Mouse (Mus musculus): ENCODE results near the gene Nbeal2. TPM values are rescaled to one million over a fixed set of nuclear protein-coding genes. Genes with fewer than 3 reads are reported as not detected.
A peak's percentile ranks its signal among the peaks of the same experiment; 100 is the strongest.
"Not testable (repeated sequence)": the region's sequence is repeated elsewhere in the genome, so short reads cannot be mapped to it uniquely, and the experiment has no call there.

Nbeal2 gene
- total RNA-seq (2021), result 1 to 10 TPM; 7.2 to 8.1 TPM
- long read RNA-seq, experiment 1, result 0 reads
- long read RNA-seq, experiment 2, partial matches to known transcripts, result 1 of 2 reads
- long read RNA-seq, experiment 2, other reads (novel, unspliced or antisense), result 1 of 2 reads

DNA sequence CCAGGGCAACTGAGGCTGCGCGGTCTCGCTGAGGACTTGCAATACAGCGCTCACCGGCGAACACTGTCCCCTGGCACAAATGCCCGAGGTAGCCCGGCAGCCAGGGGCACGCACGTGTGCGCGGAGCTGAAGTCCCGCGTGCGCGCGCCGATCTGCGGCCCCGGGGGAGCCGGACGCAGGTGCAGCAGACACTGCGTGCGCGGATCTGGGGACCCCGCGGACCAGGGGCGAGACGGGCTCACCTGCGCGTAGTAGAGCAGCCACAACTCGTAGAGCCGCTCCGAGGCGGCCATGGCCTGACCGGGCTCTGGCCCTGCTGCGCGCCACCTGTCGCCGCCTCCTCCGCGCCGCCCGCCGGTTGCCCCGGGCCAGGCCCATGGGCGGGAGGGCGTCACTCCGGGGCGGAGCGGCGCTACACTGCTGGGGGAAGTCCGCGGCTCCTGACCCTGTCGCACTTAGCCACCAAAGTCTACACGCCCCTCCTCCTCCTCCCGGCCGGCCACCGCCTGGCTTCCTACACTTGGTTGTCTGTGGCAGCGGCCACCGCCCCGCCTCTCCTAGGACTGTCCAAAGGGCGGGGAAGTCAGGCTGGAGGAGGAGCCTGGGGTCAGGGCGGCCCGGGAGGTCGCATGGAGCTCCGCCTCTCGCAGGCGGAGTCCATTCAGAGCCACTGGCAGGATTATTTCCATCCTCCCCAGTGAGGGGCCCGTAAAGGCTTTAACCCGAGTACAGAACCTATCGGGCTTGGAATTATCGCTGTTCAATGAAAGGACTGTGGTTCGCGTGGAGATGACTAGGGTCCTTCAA lies at the start of gene Nbeal2:
Nbeal2 (minus strand) TSS at position 507 of the 807 bp plus-strand sequence.
- peak; percentile 98 for DNase-seq

DNA sequence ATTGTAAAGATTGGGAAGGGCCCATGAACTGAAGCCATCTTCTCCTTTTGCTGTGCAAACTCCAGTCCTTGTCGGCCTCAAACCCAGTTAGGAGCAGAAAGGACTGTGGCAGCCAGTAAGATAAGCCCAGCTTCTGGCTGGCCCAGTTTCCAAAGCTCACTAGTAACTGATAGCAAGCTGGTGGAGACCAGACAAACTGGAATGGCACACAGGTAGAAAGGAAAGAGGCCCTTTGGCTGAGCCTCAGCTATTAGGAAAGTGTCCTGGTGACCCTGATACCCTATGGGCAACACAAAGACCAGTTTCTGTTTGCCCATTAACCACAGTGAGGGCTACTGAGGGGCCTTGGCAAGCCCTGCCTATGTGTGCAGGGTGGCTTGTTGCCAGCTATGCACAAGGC lies 48.9 kb upstream of the Nbeal2 start:
- DNase-seq, result no peak

DNA sequence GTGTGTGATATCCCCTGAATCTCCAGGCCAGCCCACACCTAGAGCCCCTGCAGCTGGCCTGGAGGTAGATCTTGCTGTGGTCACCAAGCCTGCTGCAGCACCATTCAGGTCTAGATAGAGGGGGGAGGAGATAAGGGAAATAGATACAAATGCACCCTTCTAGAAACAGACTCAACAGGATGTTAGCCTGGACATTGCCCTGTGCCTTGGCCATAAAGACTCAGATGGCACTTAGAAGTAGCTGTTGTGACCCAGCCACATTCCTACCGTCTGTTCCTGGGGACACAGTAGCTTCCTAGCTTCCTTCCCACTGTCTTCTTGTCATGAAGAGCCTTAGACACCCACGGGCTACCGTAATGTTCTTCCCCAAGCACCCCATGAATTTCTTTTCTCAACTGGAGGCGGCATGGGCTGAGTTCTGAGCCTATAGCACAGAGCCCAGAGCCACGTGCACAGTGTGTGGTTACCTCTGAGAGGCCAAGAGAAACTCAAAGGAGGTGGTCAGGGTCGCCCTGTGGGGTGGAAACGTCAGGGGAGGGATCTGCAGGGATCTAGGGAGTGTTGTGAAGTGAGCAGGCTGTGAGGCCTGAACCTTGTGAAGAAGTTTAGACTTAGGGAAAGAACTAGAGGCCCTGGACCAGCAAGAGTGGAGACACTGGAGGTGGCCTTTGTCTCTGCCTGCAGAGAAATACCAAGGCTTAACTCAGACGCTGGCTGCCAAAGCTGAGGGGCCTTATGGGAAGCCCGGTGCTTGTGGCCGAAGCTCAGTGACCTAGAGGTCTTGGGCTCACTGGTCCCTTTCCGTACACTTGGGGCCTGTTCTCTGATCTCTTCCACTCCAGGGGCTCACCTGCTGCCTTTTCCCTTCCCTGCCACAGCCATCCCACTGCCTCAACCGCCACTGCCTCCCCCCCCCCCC lies 47.4 kb upstream of the Nbeal2 start:
- DNase-seq, result no peak

DNA sequence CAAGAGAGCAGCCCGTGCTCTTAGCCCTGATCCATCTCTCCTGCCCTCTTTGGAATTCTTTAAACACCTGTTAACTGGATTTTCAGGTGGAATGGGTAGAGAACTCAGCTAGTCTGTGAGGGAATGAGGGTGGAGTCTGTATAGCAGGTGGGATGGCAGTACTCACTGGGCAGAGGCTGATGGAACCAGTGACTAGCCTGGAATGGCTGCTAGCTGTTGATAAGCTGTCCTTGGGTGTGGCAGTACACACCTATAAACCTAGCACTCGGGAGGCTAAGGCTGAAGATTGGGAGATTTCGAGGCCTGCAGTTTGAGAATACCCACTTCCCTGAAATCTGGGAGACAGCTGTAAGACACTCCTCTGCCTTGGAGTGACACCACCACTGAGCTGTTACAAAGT lies 45.6 kb upstream of the Nbeal2 start:
- no peak for DNase-seq

DNA sequence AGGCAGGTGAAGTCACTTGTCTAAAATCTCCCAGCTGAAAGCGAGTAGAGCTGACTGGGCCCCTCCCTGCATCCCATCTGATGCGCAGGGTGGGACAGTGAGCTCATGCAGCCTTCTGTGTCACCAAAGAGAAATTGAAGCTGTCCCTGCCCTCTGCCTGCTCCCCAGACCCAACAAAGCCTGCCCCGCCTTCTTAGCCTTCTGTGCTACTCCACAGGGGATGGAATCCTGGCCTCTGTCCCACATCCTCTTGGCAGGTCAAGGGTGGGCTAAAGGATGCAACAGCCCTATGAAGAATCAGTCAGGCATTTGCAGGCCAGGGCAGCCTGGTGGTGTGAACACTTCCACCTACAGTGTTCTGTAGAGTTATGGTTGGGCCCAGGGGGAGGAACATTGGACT lies 43.5 kb upstream of the Nbeal2 start:
- DNase-seq, result no peak

DNA sequence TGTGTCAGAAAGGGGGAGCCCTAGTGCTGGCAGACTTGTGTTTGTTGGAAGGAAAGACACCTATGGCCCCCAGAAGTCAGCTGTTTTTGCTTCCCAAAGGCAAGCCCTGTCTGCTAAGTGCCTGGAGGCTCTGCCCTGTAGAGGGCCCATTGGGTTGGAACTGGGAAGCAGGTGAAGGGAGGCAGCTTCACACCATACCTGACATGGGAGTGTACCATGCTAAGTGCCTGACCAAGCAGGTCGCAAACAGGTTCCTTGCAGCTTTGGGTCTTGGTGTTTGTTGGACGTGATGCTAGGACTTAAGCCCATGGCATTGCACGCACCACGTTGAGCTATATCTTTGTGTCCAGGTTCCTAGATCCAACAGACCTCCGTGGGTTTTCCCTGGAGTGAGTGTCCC lies 42.5 kb upstream of the Nbeal2 start:
- DNase-seq, result no peak

DNA sequence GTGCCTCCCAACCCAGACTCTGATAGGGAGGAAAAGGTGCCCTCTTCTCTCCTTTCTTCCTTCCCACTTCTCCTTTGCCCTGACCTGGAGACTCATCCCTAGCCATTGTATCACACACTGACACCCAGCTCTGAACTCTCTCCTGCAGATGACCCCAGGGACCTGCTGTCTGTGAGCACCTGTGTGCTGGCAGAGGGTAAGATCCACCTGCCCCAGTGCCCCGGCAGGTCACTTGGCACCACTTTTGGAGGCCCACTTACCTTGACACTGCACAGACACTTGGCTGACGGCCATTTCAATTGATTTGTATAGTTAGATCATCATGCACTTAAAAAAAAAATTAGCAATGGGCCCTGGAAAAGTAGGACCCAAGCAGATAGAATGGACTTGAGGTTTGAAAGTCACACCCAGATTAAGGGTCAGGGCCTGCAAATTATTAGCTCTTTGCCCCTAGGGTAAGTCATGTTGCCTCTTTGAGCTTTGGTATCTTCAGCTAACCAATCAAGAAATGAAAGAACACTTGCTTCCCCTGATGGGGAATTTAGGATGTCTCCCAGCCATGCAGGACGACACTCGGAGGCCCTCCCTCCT lies 41.3 kb upstream of the Nbeal2 start:
- DNase-seq, result no peak

DNA sequence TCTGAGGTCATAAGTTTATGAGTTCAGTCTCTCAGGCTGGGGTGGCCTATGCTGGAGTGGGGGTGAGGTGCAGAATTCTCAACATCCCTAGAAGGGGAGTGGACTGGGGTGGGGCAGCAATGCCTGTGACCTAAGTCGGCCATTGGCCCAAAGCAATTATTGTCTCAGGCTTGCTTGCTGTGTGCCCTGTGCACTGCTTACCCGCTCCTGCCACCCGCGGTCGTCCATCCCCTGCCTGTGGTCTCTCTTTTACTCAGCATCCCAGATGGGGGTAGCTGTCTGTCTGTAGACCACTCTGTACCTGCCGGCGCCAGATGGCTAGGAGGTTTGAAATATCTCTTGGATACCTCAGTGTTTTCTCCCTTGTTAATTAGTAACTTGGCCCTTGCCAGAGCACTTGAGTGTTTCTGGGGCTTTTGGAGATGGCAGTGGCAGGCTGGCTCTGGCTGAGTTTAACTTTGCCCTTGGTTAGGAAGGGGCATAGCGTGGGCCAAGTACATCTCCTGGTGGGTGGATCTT lies 35.4 kb upstream of the Nbeal2 start:
- no peak for DNase-seq

DNA sequence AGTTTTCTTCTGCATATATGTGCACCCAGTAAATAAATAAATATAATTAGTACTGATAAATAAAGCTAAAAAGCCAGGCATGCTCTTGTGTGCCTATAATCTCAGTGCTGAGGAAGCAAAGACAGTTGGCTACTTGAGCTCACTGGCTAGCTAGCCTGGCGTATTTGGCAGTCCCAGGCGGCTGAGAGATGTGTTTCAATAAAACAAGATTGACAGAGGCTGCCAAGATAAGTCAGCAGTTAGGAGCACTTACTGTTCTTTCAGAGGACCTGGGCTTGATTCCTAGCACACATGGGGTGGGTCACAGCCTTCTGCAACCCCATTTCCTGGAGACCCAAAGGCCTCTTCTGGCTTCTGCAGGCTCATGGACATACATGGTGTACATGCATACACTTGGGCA lies 33.9 kb upstream of the Nbeal2 start:
- peak in 1 of 2 experiments; percentile 32 for DNase-seq

DNA sequence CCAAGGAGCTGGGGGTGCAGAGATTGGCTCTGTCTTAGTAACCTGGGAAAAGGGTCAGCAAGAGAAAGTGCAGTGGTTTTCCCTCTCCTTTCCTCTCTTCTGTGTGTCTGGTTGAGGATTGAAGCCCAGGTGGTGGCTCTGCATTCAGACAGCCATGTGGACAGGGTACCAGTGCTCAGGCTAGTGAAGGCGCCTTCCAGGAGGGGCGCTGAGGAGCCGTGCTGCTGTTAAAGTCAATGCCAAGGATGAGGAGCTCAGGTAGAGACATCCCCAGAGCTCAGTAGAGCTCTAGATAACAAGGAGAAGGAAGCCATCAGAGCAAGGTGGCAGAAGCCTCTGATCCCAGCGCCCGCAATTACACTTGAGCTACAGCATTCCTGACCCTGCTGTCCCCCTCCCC lies 33.1 kb upstream of the Nbeal2 start:
- DNase-seq, result no peak

DNA sequence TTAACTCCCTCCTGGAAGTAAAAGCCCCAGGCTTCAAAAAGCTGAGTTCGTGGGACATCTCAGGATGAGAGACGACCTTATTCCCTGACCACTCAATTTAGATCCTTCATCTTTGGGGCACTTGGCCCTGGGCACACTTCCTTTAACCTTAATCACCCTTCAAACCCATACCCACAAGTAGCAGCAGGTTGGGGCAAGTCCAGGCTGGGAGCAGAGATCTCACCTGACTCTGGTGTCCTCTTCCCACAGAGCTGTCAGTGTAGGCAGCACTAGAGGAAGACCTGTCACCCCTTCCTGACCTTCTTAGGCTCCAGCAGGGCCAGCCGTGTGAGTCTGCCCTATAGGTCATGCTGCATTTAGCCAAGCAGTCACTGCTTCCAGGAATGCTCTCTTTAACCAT lies 32.5 kb upstream of the Nbeal2 start:
- no peak for DNase-seq

DNA sequence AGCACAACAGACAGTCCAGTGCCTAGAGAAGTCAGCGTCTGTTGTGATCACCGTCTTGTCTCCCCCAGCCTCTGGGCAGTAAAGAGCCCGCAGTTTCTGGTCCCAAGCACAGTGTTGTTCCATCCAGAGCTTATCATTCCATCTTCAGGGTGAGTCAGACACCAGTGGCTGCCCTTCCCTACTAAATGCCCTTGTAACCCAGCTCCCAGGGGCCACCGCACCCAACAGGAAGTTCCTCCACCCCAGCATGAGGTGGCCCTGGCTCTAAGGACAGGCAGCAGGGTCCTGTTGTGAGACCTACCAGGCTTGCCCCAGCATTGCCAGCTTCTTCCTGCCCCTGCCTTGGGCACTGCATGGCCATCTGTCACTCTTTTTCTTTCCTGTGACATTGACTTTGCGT lies 31.6 kb upstream of the Nbeal2 start:
- DNase-seq, result peak; percentile 67 to 71

DNA sequence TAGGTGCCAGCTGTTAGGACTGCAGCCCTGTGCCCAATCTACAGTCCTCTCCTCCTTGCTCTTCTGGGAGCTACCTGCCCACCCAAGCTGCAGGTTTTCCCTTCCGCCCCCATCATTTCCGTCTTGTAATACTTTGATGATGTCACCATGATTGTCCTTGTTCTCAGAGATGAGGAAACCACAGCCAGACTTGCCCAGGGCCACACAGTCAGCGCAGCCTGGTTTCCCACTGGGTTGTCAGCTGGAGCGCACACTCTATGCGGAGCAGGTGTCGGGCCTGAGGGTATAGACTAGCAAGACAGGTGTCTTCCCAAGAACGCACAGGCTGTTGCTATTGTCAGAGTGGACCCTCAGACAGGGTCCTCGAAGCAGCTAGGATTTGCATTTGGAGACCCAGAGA lies 31.2 kb upstream of the Nbeal2 start:
- DNase-seq, result peak; percentile 61 to 78

DNA sequence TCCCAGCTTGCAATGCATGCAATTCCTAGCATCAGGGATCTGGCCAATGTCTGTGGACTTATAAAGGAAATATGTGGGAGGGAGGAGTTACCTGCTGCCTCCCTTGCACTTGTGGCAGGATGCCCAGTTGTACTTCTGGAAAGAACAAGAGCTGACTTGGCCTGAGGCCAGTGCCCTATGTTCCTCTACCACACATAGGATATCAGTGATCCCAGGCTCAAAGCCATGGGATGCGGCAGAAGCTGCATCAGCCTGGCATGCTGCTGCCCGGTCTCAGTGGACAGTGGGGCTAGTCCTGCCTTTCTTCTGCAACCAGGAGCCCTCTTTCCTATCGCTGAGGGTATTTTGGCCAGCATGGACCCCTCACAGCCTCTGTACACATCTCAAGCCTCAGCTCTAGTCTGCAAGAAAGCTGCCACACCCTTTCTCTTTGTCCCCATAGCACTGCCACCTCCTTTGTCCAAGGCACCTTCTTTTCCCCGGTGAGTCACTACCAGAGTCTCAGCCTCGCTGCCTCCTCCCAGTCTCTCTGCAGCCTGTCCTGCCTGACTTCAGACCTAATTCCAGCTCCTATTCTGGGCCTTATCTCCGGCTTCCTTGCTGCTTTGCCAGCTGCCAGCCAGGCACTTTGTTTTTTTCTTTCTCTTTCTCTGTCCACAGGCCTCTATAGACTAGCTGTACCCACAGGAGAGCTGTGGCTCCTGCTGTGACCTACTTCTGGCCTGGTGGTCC lies 30.3 kb upstream of the Nbeal2 start:
- DNase-seq, result peak; percentile 63 to 74

DNA sequence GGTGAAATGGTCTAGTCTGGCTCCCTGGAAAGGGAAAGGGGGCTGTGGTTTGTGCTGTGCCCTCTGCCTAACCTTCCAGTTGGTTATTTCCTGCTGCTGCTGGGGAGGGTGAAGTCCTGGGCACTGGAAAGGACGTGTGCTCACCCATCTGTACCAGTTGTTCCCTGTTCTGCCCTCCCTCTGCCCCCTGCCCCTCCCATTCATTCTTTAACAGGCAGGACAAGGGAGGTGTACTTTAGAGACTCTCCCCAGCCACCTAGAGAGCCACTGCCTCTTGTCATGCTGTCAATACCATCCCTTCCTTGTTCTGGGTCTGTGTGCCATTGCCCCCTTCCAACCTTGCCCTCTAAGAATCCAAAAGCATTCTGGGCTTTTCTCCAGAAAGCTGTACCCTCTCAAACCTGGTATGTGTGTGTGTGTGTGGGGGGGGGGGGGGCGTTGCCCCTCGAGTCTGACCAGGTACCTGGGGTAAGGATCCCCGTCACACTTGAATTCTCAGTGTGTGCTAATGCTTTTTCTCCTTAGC lies 29.7 kb upstream of the Nbeal2 start:
- DNase-seq, result no peak

DNA sequence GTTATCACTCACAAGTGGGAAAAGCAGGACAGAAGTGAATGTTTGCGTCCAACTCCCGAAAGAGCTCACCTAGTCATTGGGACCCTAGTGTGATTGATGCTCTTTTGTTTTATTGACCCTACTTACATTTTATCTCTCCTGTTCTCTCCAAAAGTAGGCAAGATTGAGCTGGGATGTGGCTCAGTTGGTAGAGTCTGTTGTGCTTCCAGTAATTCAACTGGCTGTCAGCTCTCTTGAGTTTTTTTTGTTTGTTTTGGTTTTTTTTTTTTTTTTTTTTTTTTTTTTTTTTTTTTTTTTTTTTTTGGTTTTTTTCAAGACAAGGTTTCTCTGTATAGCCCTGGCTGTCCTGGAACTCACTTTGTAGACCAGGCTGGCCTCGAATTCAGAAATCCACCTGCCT lies 28.7 kb upstream of the Nbeal2 start:
- not testable (repeated sequence) for DNase-seq

DNA sequence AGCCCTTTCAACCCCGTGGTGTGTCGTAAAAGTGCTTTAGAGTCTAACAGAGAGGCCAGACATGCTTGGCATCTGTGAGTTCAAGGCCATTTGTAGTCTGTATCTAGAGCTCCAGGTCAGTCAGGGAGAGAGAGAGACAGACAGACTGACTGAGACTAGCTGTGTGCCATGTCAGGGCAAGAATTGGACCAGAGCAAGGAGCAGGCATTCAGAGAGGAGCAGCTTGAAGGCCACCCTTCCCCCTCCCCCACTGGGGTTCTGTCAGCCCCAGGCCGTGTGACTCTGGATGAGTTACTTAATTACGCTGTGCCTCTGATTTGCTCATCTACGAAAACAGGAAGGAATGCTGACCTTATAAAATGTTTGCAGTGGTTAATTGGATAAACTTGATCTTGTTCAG lies 28.3 kb upstream of the Nbeal2 start:
- DNase-seq, result peak; percentile 65 to 75

DNA sequence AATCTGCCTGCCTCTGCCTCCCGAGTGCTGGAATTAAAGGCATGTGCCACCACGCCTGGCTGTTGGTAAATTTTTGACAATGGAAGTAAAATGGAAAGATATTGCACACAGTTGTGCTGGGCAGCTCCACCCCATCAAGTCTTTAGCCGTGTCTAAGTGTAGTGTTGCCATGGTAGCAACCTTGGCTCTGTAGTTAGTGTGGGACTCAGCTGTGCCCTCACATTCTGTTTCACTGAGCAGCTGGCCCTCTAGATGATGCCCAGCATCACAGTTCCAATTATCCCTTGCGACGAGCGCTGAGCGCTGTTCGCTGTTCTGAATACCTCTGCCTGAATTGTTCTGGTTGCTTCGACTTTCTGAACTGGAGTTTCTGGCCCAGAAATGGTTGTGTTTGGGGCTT lies 27.9 kb upstream of the Nbeal2 start:
- peak; percentile 65 to 68 for DNase-seq

DNA sequence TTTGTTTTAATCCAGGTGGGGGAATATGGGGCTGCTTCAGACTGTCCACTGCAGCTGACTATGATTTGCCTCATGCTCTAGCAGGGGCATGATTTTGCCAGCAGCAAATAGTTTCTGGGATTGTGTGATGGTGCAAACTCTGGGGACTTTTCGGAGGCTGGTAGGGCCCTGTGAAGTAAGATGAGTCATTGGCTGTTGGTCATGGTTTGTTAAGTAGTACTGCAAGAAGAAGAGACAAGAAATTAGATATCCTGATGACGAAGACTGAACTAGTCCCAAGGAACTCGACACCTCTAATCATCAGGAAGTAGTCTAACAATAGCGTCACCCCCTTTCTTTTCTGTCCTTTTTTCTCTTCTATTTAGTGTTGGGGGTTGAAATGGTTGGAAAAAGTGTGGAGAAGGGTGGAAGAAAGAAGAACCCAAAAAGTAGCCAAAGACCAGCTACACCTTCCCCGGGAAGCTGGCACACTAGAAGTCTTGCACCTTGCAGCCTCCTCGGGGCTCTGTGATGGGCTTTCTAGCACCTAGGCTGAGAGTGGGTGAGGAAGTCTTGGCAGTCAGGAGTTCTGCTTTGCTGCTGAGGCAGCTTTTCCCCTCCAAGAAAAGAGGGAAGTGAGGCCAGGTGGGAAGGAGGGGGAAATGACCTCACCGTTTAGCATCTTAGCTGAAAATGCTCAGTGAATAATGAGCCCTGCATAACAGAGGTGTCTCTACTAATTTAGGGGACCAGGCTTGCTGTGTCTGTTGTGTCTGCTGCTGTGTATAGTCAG lies 27.0 kb upstream of the Nbeal2 start:
- no peak for DNase-seq

DNA sequence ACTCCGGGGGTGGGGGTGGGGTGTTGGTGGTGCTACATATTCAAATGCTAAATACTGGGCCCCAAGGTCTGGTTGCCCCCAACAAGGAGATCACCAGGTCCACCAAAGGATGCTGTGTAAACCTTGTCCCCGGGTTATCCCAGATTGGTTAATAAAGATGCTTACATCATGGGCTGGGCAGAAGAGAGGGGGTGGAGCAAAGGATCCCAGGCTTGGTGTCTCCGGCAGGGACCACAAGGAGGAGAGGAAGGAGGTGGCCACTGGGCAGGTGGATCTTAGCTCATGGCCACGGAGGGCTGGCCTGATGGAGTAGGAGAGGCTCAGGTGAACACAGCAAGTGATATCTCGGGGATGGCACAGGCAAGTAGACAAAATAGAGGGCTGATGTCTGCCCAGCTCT lies 24.9 kb upstream of the Nbeal2 start:
- no peak for DNase-seq

DNA sequence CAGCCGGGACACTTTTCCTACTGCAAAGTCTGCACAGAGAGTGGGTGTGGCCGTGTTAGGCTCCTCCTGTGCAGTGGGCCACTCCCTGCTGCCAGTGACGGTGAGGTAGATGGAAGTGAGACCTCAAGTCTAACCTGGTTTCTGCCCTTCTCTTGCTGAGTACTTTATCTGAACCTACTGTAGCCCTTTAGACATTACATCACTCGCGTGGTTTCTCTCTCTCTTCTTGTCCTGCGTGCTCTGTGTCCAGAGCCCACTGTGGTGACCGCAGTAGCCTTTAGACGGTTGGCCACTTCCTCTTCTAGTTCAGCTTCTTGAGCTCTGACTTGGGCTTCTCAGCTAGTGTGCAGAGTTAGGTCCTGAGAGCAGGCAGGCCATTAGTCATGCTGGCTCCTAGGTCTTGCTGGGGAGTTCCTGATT lies 22.5 kb upstream of the Nbeal2 start:
- DNase-seq, result no peak

Data from adrenal gland, postnatal 36 days (tissue).